Mouse (Mus musculus): ENCODE results near the gene Cntnap2. TPM values are rescaled to one million over a fixed set of nuclear protein-coding genes. Genes with fewer than 3 reads are reported as not detected.

The Cntnap2 gene
- total RNA-seq, 4 experiments from 2014 or later = not detected

- DNase-seq (ENCODE audit: low spot score) = no peak
Observed at GRCm38 (mm10) chr6:47304848-47305490, 2245.8 kb downstream of the Cntnap2 start.

GRCm38 (mm10) chr6:47306065-47306798, 2247.1 kb downstream of the Cntnap2 start:
- DNase-seq (ENCODE audit: low spot score) = no peak

- DNase-seq (ENCODE audit: low spot score) = no peak
Observed at GRCm38 (mm10) chr6:47306954-47307353, 2247.8 kb downstream of the Cntnap2 start.

GRCm38 (mm10) chr6:47314507-47315334, 2255.6 kb downstream of the Cntnap2 start:
- peak; percentile 20 for DNase-seq (ENCODE audit: low spot score)

- DNase-seq (ENCODE audit: low spot score) = no peak
Observed at GRCm38 (mm10) chr6:47315454-47315853, 2256.3 kb downstream of the Cntnap2 start.

GRCm38 (mm10) chr6:47317253-47317652, 2258.1 kb downstream of the Cntnap2 start:
- DNase-seq (ENCODE audit: low spot score) = no peak

- DNase-seq (ENCODE audit: low spot score) = no peak
Observed at GRCm38 (mm10) chr6:47318705-47319104, 2259.5 kb downstream of the Cntnap2 start.

GRCm38 (mm10) chr6:47319309-47319983, 2260.3 kb downstream of the Cntnap2 start:
- DNase-seq (ENCODE audit: low spot score) = no peak

GRCm38 (mm10) chr6:47323169-47323835, 2264.1 kb downstream of the Cntnap2 start:
- no peak for DNase-seq (ENCODE audit: low spot score)

- no peak for DNase-seq (ENCODE audit: low spot score)
Observed at GRCm38 (mm10) chr6:47323886-47324285, 2264.7 kb downstream of the Cntnap2 start.

- DNase-seq (ENCODE audit: low spot score) = no peak
Observed at GRCm38 (mm10) chr6:47328281-47328680, 2269.1 kb downstream of the Cntnap2 start.

GRCm38 (mm10) chr6:47329212-47329611, 2270.1 kb downstream of the Cntnap2 start:
- no peak for DNase-seq (ENCODE audit: low spot score)

GRCm38 (mm10) chr6:47333016-47333415, 2273.9 kb downstream of the Cntnap2 start:
- DNase-seq (ENCODE audit: low spot score) = no peak

- DNase-seq (ENCODE audit: low spot score) = no peak
Observed at GRCm38 (mm10) chr6:47334377-47334776, 2275.2 kb downstream of the Cntnap2 start.

GRCm38 (mm10) chr6:47337300-47337699, 2278.1 kb downstream of the Cntnap2 start:
- no peak for DNase-seq (ENCODE audit: low spot score)

- no peak for DNase-seq (ENCODE audit: low spot score)
Observed at GRCm38 (mm10) chr6:47338113-47338512, 2279.0 kb downstream of the Cntnap2 start.

- no peak for DNase-seq (ENCODE audit: low spot score)
Observed at GRCm38 (mm10) chr6:47340813-47341502, 2281.8 kb downstream of the Cntnap2 start.

- DNase-seq (ENCODE audit: low spot score) = no peak
Observed at GRCm38 (mm10) chr6:47341503-47341884, 2282.3 kb downstream of the Cntnap2 start.

GRCm38 (mm10) chr6:47343245-47343644, 2284.1 kb downstream of the Cntnap2 start:
- DNase-seq (ENCODE audit: low spot score) = no peak

GRCm38 (mm10) chr6:47344696-47345095, 2285.5 kb downstream of the Cntnap2 start:
- DNase-seq (ENCODE audit: low spot score) = no peak

Data from heart, adult 8-10 months (tissue).